Mouse (Mus musculus): ENCODE results near the gene Plekhh2.

DNA sequence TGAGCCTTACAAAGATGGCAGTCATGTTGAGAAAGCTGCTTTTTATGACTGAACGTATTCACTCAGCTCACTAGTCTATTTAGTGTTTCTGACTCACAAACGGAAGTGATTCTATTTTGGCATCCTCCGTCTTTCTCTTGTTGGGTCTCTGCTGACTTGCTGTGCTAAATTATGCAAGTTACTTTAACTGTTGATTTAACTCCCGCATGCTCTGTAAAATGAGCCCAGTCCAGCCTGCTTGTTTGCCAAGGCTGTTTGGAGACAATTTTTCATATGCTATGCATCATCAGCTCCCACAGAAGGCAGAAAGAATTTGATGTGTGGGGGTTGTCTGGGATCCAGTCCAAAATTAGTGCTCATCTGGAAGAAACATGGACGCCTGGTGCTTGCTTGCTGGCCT is 1.3 kb upstream of the Plekhh2 start:
- TF ChIP-seq CTCF (conservative IDR thresholded peaks at IDR 0.05; ENCODE audit: low read length) (no peak), NANOG (IDR thresholded peaks at IDR 0.05; ENCODE audit: borderline replicate concordance, low read length) (no peak), POU5F1 (IDR thresholded peaks at IDR 0.05; ENCODE audit: borderline replicate concordance, low read length) (no peak)
